Mouse (Mus musculus) bone marrow macrophage, adult 2 months (primary cell): ENCODE measurements around the gene Mcu.

Experiments used
- CTCF ChIP-seq: IDR thresholded peaks from 2 replicates; pipeline ENCODE4 v1.5.1; 2012; ENCODE audit warnings: low read depth, mild to moderate bottlenecking, low read length, moderate library complexity
- POLR2A ChIP-seq: IDR thresholded peaks from 2 replicates; pipeline ENCODE4 v1.6.1; 2012; ENCODE audit warnings: mild to moderate bottlenecking, low read depth, low read length, borderline replicate concordance

DNA sequence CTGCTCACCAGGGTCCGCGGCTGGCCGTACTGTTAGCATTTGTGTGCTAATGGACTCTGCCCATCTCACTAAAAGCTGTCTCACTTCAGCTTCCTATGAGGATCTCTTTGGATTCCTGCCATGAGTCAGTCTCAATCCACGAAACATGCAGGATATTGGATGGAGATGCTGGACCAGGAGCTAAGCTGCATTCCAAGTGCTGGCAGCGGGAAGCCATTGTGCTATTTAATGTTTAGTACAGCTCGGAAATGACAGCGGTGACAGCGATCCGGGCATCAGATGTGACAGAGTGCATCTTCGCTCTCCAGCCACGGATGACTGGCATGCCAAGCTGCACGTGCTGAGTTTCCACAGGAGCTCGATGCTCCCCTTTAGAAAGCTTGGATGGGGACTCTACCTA, 99.3 kb downstream of the Mcu start:
- TF ChIP-seq CTCF = no peak
- no peak for TF ChIP-seq POLR2A
